Mouse (Mus musculus) midbrain, embryonic 13.5 days (tissue): ENCODE results near the gene Gm38100. TPM values are rescaled to one million over a fixed set of nuclear protein-coding genes. Genes with fewer than 3 reads are reported as not detected.

ENCODE experiments used
- polyA plus RNA-seq: library from polyadenylated mRNA; unstranded; fragments of >200 nt; fragmentation: Nextera tagmentation; extraction: Ambion mirVana; gene quantifications from 2 replicates; pipeline ENCODE4 v1.2.1, GENCODE M21; 2015

Gm38100 gene
- polyA plus RNA-seq, 1 experiment from 2014 or later = 0.12 TPM

Other genes starting within 250 kb of the Gm38100 start
- gene Opn3, start 227.6 kb upstream of the Gm38100 start, polyA plus RNA-seq = 6.9 TPM in 2 replicates
- 3.6 and 4.1 TPM in 2 replicates for gene Chml, start 227.4 kb upstream of the Gm38100 start, polyA plus RNA-seq
- not detected in 2 replicates for gene Wdr64, start 221.7 kb upstream of the Gm38100 start, polyA plus RNA-seq
- 24.1 and 28.4 TPM in 2 replicates for gene Exo1, start 39.7 kb upstream of the Gm38100 start, polyA plus RNA-seq
- gene Rbm8a2, start 58.8 kb downstream of the Gm38100 start, polyA plus RNA-seq = 0.52 and 0.85 TPM in 2 replicates